Mouse (Mus musculus): Measurements from ENCODE around the gene Ctnna3.
"Not testable (repeated sequence)": the region's sequence is repeated elsewhere in the genome, so short reads cannot be mapped to it uniquely, and the experiment has no call there.

Gene Ctnna3

DNA sequence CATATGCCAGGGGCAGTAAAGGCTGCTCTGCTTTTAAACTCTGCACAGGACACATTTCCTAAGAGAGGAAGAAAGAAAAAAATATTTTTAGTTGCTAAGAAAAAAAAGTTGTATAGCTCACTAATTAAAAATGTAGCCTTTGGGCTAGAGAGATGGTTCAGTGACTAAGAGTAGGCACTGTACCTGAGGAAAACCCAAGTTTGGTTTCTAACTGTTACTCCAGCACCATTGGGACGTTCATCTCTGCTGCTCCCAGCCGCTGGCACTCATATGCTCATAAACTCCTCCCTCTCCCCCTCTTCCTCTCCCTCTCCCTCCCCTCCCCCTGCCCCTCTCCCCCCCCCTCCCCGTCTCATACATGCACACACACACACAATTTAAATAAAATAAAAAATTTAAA lies 1441.0 kb downstream of the Ctnna3 start:
- no peak for DNase-seq (ENCODE audit: extremely low read depth, low read depth)

DNA sequence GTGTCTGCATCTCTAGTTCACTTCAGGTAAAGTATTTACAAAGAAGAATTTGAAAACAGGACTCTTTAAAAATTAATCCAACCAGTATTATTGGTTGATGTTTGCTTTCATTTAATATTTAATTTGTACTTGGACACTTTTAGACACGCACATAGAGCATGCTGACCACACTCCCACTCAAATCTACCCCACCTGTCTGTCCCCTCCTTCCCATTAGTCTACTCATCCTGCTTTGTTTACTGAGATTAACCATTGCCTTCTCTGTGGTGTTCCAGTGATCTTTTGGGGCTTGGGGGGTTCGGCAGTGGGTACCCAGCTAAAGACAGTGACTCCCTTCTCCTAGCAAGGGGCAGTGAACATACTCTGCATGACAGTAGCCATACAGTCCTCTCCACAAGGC lies 1446.6 kb downstream of the Ctnna3 start:
- no peak for DNase-seq (ENCODE audit: extremely low read depth, low read depth)

DNA sequence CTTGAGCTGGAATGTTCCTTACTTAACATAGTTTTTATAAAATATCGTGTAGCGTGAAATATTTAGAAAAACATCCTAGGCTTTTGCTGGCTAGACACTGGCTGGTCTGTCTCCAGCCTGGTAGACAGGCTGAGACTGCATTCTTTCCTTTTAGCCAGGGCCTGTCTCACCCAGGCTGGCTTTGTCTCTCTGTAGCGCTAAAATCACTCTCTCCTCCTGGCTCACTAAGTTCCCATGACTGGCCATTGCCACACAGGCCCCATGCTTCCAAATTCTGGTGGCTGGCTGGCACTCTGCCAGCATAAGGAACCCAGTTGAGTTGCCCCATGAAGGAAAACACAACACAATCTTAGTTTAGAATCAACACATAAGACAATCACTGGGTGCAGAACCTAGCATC lies 1450.0 kb downstream of the Ctnna3 start:
- no peak for DNase-seq (ENCODE audit: extremely low read depth, low read depth)

DNA sequence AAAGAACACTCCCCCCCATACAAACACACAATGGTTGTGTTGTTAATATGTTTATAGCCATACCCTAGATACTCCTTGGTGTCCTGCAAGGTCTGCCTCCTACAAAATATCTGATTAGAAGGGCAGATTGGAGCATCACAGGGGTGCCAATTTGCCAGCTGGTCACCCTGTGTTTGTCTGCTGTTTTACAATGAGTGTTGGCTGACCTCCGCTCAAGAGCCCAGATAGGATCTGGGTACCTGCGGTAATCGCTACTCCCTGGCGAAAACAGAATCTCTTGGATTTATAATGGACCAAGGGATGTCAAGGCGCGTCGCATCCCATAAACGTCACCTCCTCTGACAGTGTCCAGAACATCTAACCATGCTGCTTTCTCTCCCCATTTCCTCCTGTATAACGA lies 1457.0 kb downstream of the Ctnna3 start:
- no peak for DNase-seq (ENCODE audit: extremely low read depth, low read depth)

GRCm38 (mm10) chr10:64892458-64892857 lies 1462.6 kb downstream of the Ctnna3 start:
- no peak for DNase-seq (ENCODE audit: extremely low read depth, low read depth)

DNA sequence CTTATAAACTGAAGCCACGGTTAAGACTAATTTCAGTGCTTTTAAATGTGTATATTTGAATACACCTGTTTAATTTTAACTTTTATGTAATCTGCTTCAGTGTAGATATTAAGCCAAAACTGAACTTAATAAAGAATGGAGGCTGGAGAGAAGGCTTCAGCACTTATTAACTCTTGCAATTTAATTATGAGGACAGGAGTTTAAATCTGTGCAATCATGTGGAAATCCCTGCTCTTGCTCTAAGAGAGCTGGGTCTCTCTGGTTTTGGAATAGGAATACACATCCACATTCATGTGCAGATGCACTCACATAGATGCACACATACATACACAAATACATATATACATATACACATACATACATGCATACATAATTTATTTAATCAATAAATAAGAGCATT lies 1468.8 kb downstream of the Ctnna3 start:
- DNase-seq (ENCODE audit: extremely low read depth, low read depth), result no peak

GRCm38 (mm10) chr10:64901726-64902125 lies 1471.8 kb downstream of the Ctnna3 start:
- no peak for DNase-seq (ENCODE audit: extremely low read depth, low read depth)

DNA sequence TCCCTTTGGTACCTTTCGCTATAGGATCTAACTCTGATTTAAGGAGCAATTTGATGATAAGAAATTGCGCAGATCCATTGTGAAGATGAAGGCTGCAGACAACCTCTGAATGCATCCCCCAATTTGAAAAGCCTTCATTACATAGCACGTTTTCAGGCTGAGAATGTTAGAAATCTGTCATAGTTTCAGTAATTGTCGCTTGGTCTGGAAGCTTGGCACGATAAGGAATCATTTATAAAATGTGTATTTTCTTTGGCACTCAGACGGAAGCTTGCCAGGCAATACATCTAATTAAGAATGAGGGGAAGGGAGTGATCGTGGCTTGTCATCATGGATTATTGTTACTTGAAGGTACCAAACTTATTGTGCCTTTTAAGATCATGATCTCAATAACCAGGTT lies 1511.1 kb downstream of the Ctnna3 start:
- no peak for DNase-seq (ENCODE audit: extremely low read depth, low read depth)

- no peak for DNase-seq (ENCODE audit: extremely low read depth, low read depth)
These were observed 1528.5 kb downstream of the Ctnna3 start for GRCm38 (mm10) chr10:64958391-64958790.

- DNase-seq (ENCODE audit: extremely low read depth, low read depth), result no peak
These were observed 1563.0 kb downstream of the Ctnna3 start for GRCm38 (mm10) chr10:64992871-64993270.

GRCm38 (mm10) chr10:65013525-65013924 lies 1583.6 kb downstream of the Ctnna3 start:
- no peak for DNase-seq (ENCODE audit: extremely low read depth, low read depth)

DNA sequence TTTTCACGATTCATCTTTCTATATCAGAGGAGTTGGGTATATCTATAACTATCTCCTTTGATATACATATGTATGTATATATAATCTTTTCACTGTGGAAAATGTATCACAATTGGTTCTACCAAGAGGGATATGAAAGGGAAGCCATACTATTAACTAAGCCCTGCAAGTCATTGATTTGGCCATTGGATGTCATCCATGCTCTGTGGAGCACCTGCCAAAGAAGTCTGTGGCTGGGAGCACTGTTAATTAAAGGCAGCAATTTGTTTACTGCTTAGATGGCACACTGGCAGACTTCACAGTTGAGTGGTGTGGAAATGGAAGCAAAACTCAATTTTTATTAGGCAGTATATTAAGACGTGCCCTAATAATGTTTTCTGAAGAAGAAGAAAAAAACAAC lies 1592.8 kb downstream of the Ctnna3 start:
- DNase-seq (ENCODE audit: extremely low read depth, low read depth), result no peak

GRCm38 (mm10) chr10:65033516-65033915 lies 1603.6 kb downstream of the Ctnna3 start:
- not testable (repeated sequence) for DNase-seq (ENCODE audit: extremely low read depth, low read depth)

Data from MEL-GATA-1-ER (cell line).